Comparison of ENCODE assay signal across 10 mouse cellular contexts in the genomic region with DNA sequence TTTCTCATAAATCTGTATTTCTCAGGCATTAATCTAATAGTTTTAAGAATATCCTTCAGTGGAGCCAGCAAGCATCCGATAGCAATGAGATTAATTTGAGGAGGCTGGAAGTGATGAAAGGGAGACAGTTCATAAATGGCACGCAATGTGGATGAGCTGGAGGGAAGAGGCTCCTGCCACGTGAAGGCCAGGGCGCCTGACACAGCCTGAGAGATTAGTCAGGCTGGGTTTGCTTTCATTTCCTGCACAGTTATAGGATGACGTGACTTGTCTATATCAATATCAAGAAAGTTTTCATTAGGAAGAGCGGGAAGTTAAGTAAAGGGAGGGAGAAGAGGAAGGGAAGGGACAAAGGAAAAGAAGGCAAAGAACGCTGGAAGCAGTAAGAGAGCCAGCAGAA.
"Had no signal": no experiment of that assay in that cellular context is flagged by ENCODE, and none has a peak within 500 bp of the region (broad histone marks: within the 10 kb centered on the region; RNA-seq: fewer than 3 reads in every experiment).

No protein-coding gene starts in this region.

- H3K27ac ChIP-seq: kidney, postnatal 0 days; limb, embryonic 15.5 days; liver, embryonic 14.5 days; neural tube, embryonic 15.5 days; stomach, postnatal 0 days had no signal

- DNase-seq: kidney, adult 8-10 months; kidney, postnatal 36 days; lung, adult 18-20 months; thymus, postnatal 4 days had no signal

- H3K4me1 ChIP-seq: limb, embryonic 15.5 days; neural tube, embryonic 15.5 days had no signal

- H3K4me2 ChIP-seq: limb, embryonic 15.5 days; neural tube, embryonic 15.5 days had no signal

- H3K27me3 ChIP-seq: limb, embryonic 15.5 days; neural tube, embryonic 15.5 days had no signal

- H3K9me3 ChIP-seq: limb, embryonic 15.5 days; neural tube, embryonic 15.5 days had no signal

- H3K9ac ChIP-seq: limb, embryonic 15.5 days; liver, embryonic 14.5 days; neural tube, embryonic 15.5 days had no signal

- H3K36me3 ChIP-seq: limb, embryonic 15.5 days; neural tube, embryonic 15.5 days had no signal

- H3K4me3 ChIP-seq: limb, embryonic 15.5 days; myocyte; neural tube, embryonic 15.5 days had no signal
